Mouse (Mus musculus) myocyte (in vitro differentiated cells): ENCODE results near the gene E130309D02Rik. TPM values are rescaled to one million over a fixed set of nuclear protein-coding genes. Genes with fewer than 3 reads are reported as not detected.

Experiments used
- H3K27me3 ChIP-seq: one replicate; pipeline ENCODE4 v1.6.1; 2011; ENCODE audit not compliant: control insufficient read depth, insufficient read depth, insufficient read length
- H3K36me3 ChIP-seq: one replicate; pipeline ENCODE4 v1.6.1; 2011; ENCODE audit not compliant: control insufficient read depth, insufficient read depth
- H3K4me2 ChIP-seq: one replicate; pipeline ENCODE4 v1.6.1; 2011; ENCODE audit warnings: low read depth, control low read depth
- H3K4me3 ChIP-seq: one replicate; pipeline ENCODE4 v1.5.1; 2011; ENCODE audit warnings: mild to moderate bottlenecking, control low read depth, moderate library complexity
- H3K79me2 ChIP-seq: one replicate; pipeline ENCODE4 v1.6.1; 2011; ENCODE audit not compliant: control insufficient read depth, insufficient read depth
- H3ac ChIP-seq: one replicate; pipeline ENCODE4 v1.6.1; 2011; ENCODE audit not compliant: control insufficient read depth, insufficient read length
- CEBPB ChIP-seq: IDR thresholded peaks from 2 replicates; pipeline ENCODE4 v1.6.1; 2011; ENCODE audit warnings: mild to moderate bottlenecking, moderate library complexity; ENCODE audit not compliant: poor library complexity, insufficient read depth, severe bottlenecking
- E2F4 ChIP-seq: IDR thresholded peaks from one replicate; pipeline ENCODE4 v1.6.1; 2011; ENCODE audit warnings: mild to moderate bottlenecking, control low read depth, moderate library complexity; ENCODE audit not compliant: insufficient read depth
- MAX ChIP-seq: IDR thresholded peaks from one replicate; pipeline ENCODE4 v1.6.1; 2011; ENCODE audit warnings: low read depth, mild to moderate bottlenecking, control low read depth
- MYOD1 ChIP-seq, 3 experiments: IDR thresholded peaks; one replicate each; pipeline ENCODE4 v1.6.1; 2011; ENCODE audit warnings: control low read depth in 2 of 3, low read depth in 2 of 3, mild to moderate bottlenecking in 2 of 3, moderate library complexity in 1 of 3; ENCODE audit not compliant: insufficient read length in 2 of 3, control insufficient read depth in 1 of 3
- MYOG ChIP-seq, 3 experiments: IDR thresholded peaks; one replicate each; pipeline ENCODE4 v1.6.1; 2011; ENCODE audit warnings: control low read depth in 2 of 3, low read depth in 2 of 3, mild to moderate bottlenecking in 2 of 3; ENCODE audit not compliant: insufficient read length in 2 of 3, control insufficient read depth in 1 of 3, insufficient read depth in 1 of 3
- POLR2A ChIP-seq: IDR thresholded peaks from one replicate; pipeline ENCODE4 v1.6.1; 2011; ENCODE audit warnings: low read depth, mild to moderate bottlenecking, control low read depth, moderate library complexity; ENCODE audit not compliant: insufficient read length
- POLR2AphosphoS2 ChIP-seq: IDR thresholded peaks from one replicate; pipeline ENCODE4 v1.6.1; 2011; ENCODE audit warnings: low read depth, control low read depth; ENCODE audit not compliant: insufficient read length
- REST ChIP-seq: IDR thresholded peaks from one replicate; pipeline ENCODE4 v1.6.1; 2011; ENCODE audit warnings: mild to moderate bottlenecking, control low read depth, moderate library complexity; ENCODE audit not compliant: insufficient read depth, insufficient read length
- SRF ChIP-seq: IDR thresholded peaks from one replicate; pipeline ENCODE4 v1.6.1; 2011; ENCODE audit warnings: low read depth; ENCODE audit not compliant: control insufficient read depth, insufficient read length
- TCF12 ChIP-seq: IDR thresholded peaks from one replicate; pipeline ENCODE4 v1.6.1; 2011; ENCODE audit warnings: mild to moderate bottlenecking, control low read depth; ENCODE audit not compliant: poor library complexity, insufficient read depth, severe bottlenecking
- TCF3 ChIP-seq: IDR thresholded peaks from one replicate; pipeline ENCODE4 v1.6.1; 2011; ENCODE audit warnings: low read depth, control low read depth; ENCODE audit not compliant: insufficient read length
- USF1 ChIP-seq: IDR thresholded peaks from one replicate; pipeline ENCODE4 v1.6.1; 2011; ENCODE audit warnings: low read depth, mild to moderate bottlenecking, control low read depth, moderate library complexity
- polyA plus RNA-seq: library from polyadenylated mRNA; unstranded; fragments of >200 nt; fragmentation: generic; extraction: Trizol; gene quantifications from one replicate; pipeline ENCODE4 v1.2.1, GENCODE M21; 2012; ENCODE audit warnings: missing spikeins

Gene E130309D02Rik
- polyA plus RNA-seq, 1 experiment: 25.7 TPM

- Histone ChIP-seq H3K79me2 (peaks cover 14% of the 10 kb centered on the region), H3ac (no peak overlapping the region), H3K4me3 (no peak overlapping the region), H3K4me2 (no peak overlapping the region), H3K27me3 (no peaks in the 10 kb centered on the region), H3K36me3 (peaks cover 18% of the 10 kb centered on the region)
- TF ChIP-seq SRF: no peak
- TF ChIP-seq TCF3: no peak
- TF ChIP-seq MYOD1 (IDR thresholded peaks at IDR 0.05; ENCODE audit: control insufficient read depth in 1 of 3, insufficient read length in 2 of 3, low read depth in 2 of 3): no peak
- TF ChIP-seq E2F4: no peak
- TF ChIP-seq POLR2AphosphoS2: no peak
- no peak for TF ChIP-seq MYOG (IDR thresholded peaks at IDR 0.05; ENCODE audit: control insufficient read depth in 1 of 3, insufficient read depth in 1 of 3, insufficient read length in 2 of 3, low read depth in 2 of 3)
- TF ChIP-seq CEBPB: no peak
- TF ChIP-seq USF1: no peak
- TF ChIP-seq TCF12: no peak
- no peak for TF ChIP-seq REST
- TF ChIP-seq POLR2A: no peak
- TF ChIP-seq MAX: no peak
Observed at GRCm38 (mm10) chr5:143317288-143317610, 2.1 kb upstream of the E130309D02Rik start.

DNA sequence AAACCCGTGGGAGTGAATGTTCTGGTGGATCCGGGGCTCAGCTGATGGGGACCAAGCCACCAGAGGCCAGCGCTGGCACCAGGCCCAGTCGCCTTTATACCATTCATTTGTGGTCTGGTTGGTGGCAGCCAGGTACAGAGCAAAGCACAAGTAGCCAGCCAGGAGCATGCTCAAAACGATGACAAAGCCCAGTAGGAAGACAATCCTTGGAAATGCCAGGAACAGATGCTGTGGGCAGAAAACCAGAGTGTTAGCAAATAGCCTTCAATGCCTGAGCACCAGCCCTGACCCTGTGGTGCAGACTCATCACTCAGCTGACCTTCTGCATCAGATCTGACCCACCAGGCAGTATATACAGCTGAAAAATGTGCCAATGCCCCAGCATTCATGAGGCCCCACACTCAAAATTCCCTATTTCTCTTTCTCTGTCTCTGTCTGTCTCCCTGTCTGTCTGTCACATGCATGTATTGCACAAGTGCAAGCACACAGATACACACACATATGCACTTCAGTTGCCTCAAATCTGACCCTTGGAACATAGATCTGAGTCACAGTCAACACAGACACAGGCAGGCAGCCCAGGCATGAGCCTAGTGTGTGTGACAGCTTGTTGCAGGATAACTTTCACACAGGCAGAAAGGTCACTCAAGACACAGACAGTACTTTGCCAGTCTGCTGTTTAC is 1.6 kb upstream of the E130309D02Rik start:
- H3K4me2 ChIP-seq: no peak overlapping the region
- no peak overlapping the region for H3ac ChIP-seq
- H3K27me3 ChIP-seq: no peaks in the 10 kb centered on the region
- H3K4me3 ChIP-seq: no peak overlapping the region
- TF ChIP-seq POLR2AphosphoS2 (no peak), TCF12 (no peak), E2F4 (no peak), CEBPB (no peak), POLR2A (no peak), USF1 (no peak), REST (no peak), TCF3 (no peak), MAX (no peak), MYOD1 (IDR thresholded peaks at IDR 0.05; ENCODE audit: control insufficient read depth in 1 of 3, insufficient read length in 2 of 3, low read depth in 2 of 3) (no peak), MYOG (IDR thresholded peaks at IDR 0.05; ENCODE audit: control insufficient read depth in 1 of 3, insufficient read depth in 1 of 3, insufficient read length in 2 of 3, low read depth in 2 of 3) (no peak), SRF (no peak)
- peaks cover 14% of the 10 kb centered on the region for H3K36me3 ChIP-seq
- peaks cover 14% of the 10 kb centered on the region for H3K79me2 ChIP-seq

- Histone ChIP-seq H3ac (peak overlapping the region; percentile 50), H3K36me3 (peaks cover 9% of the 10 kb centered on the region), H3K79me2 (peaks cover 19% of the 10 kb centered on the region), H3K4me3 (peak overlapping the region; percentile 43), H3K4me2 (peak overlapping the region; percentile 42), H3K27me3 (no peaks in the 10 kb centered on the region)
- no peak for TF ChIP-seq CEBPB
Observed at GRCm38 (mm10) chr5:143315514-143315888, 341 bp upstream of the E130309D02Rik start.

DNA sequence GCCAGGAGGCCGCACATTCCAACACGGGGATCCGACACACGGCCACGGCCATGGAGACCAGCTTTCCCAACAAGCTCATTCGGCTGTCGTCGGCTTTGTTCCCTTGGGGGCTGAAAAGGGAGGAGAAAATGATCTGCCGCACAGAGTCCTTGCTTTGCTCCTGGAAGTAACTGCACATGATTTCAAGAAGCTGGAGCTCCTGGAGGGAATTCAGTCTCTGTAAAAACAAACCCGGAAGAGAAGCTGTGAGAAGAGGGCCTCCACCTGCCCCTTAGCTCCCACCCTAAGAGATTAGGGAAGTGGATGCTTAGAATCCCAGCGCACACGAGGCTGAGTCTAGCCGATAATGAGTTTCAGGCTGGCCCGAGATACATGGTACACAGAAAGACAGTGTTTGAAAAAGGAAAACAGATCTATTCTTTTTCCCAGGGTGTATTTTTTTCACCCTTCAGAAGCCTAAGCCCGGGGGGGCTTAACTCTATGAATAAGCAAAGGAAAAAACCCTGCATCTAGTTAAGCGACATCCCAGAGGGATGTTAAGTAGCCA is 904 bp downstream of the E130309D02Rik start:
- peaks cover 14% of the 10 kb centered on the region for H3K36me3 ChIP-seq
- H3K27me3 ChIP-seq: no peaks in the 10 kb centered on the region

GRCm38 (mm10) chr5:143311886-143312285 is 3.3 kb downstream of the E130309D02Rik start:
- Histone ChIP-seq H3K36me3 (peaks cover 15% of the 10 kb centered on the region), H3K27me3 (no peaks in the 10 kb centered on the region), H3K4me2 (no peak overlapping the region), H3K79me2 (peaks cover 19% of the 10 kb centered on the region), H3ac (no peak overlapping the region), H3K4me3 (no peak overlapping the region)
- TF ChIP-seq POLR2AphosphoS2 (no peak), MYOG (IDR thresholded peaks at IDR 0.05; ENCODE audit: control insufficient read depth in 1 of 3, insufficient read depth in 1 of 3, insufficient read length in 2 of 3, low read depth in 2 of 3) (no peak), TCF12 (no peak), POLR2A (no peak), SRF (no peak), E2F4 (no peak), TCF3 (no peak), REST (no peak), MYOD1 (IDR thresholded peaks at IDR 0.05; ENCODE audit: control insufficient read depth in 1 of 3, insufficient read length in 2 of 3, low read depth in 2 of 3) (no peak), CEBPB (no peak)

More for the DNA sequence above, 904 bp downstream of the E130309D02Rik start:
- Histone ChIP-seq H3K4me2 (peak overlapping the region; percentile 82), H3K4me3 (peak overlapping the region; percentile 43), H3ac (peak overlapping the region; percentile 50), H3K79me2 (peaks cover 19% of the 10 kb centered on the region)
- no peak for TF ChIP-seq TCF3
- no peak for TF ChIP-seq REST
- no peak for TF ChIP-seq POLR2A
- TF ChIP-seq MAX: no peak
- no peak for TF ChIP-seq SRF
- TF ChIP-seq E2F4: no peak
- TF ChIP-seq CEBPB: no peak
- no peak for TF ChIP-seq USF1
- TF ChIP-seq MYOD1 (IDR thresholded peaks at IDR 0.05; ENCODE audit: control insufficient read depth in 1 of 3, insufficient read length in 2 of 3, low read depth in 2 of 3): no peak
